Mouse (Mus musculus) olfactory bulb, adult 2 months (tissue): ENCODE results near the gene Tnfrsf8. TPM values are rescaled to one million over a fixed set of nuclear protein-coding genes. Genes with fewer than 3 reads are reported as not detected.

Source experiments
- H3K27ac ChIP-seq: fragments of 200-500 bp; 2 replicates; pipeline ENCODE4 v1.5.1; 2012; ENCODE audit warnings: low read depth, low read length; ENCODE audit not compliant: insufficient read depth
- H3K4me1 ChIP-seq: fragments of 200-500 bp; 2 replicates; pipeline ENCODE4 v1.6.1; 2012; ENCODE audit warnings: low read length; ENCODE audit not compliant: control insufficient read depth, insufficient read depth
- H3K4me3 ChIP-seq: fragments of 200-500 bp; 2 replicates; pipeline ENCODE4 v1.5.1; 2012; ENCODE audit warnings: mild to moderate bottlenecking, low read depth, low read length, moderate library complexity; ENCODE audit not compliant: insufficient read depth
- CTCF ChIP-seq: fragments of 200-500 bp; IDR thresholded peaks from 2 replicates; pipeline ENCODE4 v1.5.1; 2012; ENCODE audit warnings: low read depth, mild to moderate bottlenecking, low read length, moderate library complexity; ENCODE audit not compliant: insufficient read depth
- POLR2A ChIP-seq: fragments of 200-500 bp; IDR thresholded peaks from 2 replicates; pipeline ENCODE4 v1.6.1; 2012; ENCODE audit warnings: mild to moderate bottlenecking, low read depth, low read length, moderate library complexity; ENCODE audit not compliant: insufficient read depth
- WGBS: fragments of 180-500 bp; shearing (Covaris S2); methylation state at CpG from one replicate; pipeline ENCODE4 v1.1.7; 2018; 5-methylcytosine and 5-hydroxymethylcytosine counted together
- polyA plus RNA-seq: library from polyadenylated mRNA; stranded (reverse); fragments of >200 nt; gene quantifications from 2 replicates; pipeline ENCODE4 v1.2.4, GENCODE M21; 2012; ENCODE audit warnings: low replicate concordance; ENCODE audit not compliant: missing spikeins, insufficient read depth, insufficient read length

Tnfrsf8 gene
- polyA plus RNA-seq, 1 experiment: not detected

GRCm38 (mm10) chr4:145245581-145245980 is 69.4 kb downstream of the Tnfrsf8 start:
- no peak overlapping the region for H3K4me3 ChIP-seq
- TF ChIP-seq POLR2A (no peak), CTCF (no peak)
- WGBS: 92% methylated on average over 3 of the region's 3 CpGs
- no peak overlapping the region for H3K27ac ChIP-seq
- peaks cover 6% of the 10 kb centered on the region; the same call in 1 of the 2 replicates for H3K4me1 ChIP-seq

- WGBS: 90% methylated on average over 2 of the region's 2 CpGs
- TF ChIP-seq CTCF (no peak), POLR2A (no peak)
- no peak overlapping the region for H3K4me3 ChIP-seq
Measured at GRCm38 (mm10) chr4:145244676-145245075, 70.3 kb downstream of the Tnfrsf8 start.

GRCm38 (mm10) chr4:145242719-145243350 is 72.1 kb downstream of the Tnfrsf8 start:
- 58% methylated on average over 1 of the region's 1 CpGs for WGBS
- TF ChIP-seq CTCF (no peak), POLR2A (no peak)
- Histone ChIP-seq H3K4me1 (peaks cover 15% of the 10 kb centered on the region), H3K27ac (no peak overlapping the region), H3K4me3 (no peak overlapping the region)

More at GRCm38 (mm10) chr4:145244676-145245075, 70.3 kb downstream of the Tnfrsf8 start:
- H3K4me1 ChIP-seq: peaks cover 9% of the 10 kb centered on the region
- no peak overlapping the region for H3K27ac ChIP-seq

GRCm38 (mm10) chr4:145240723-145241231 is 74.2 kb downstream of the Tnfrsf8 start:
- Histone ChIP-seq H3K4me1 (peaks cover 9% of the 10 kb centered on the region), H3K27ac (no peak overlapping the region), H3K4me3 (no peak overlapping the region)
- TF ChIP-seq CTCF (no peak), POLR2A (no peak)
- WGBS: 85% methylated on average over 4 of the region's 4 CpGs

GRCm38 (mm10) chr4:145239049-145239830 is 75.7 kb downstream of the Tnfrsf8 start:
- Histone ChIP-seq H3K4me1 (peaks cover 9% of the 10 kb centered on the region), H3K4me3 (no peak overlapping the region), H3K27ac (no peak overlapping the region)
- WGBS: 19% methylated on average over 4 of the region's 4 CpGs
- TF ChIP-seq CTCF (no peak), POLR2A (no peak)

- WGBS: 81% methylated on average over 7 of the region's 7 CpGs
- peaks cover 9% of the 10 kb centered on the region for H3K4me1 ChIP-seq
- H3K27ac ChIP-seq: no peak overlapping the region
- no peak for TF ChIP-seq POLR2A
- no peak for TF ChIP-seq CTCF
- no peak overlapping the region for H3K4me3 ChIP-seq
Measured at GRCm38 (mm10) chr4:145236027-145236426, 78.9 kb downstream of the Tnfrsf8 start.

GRCm38 (mm10) chr4:145233487-145234228 is 81.3 kb downstream of the Tnfrsf8 start:
- 39% methylated on average over 3 of the region's 3 CpGs for WGBS
- Histone ChIP-seq H3K4me1 (no peaks in the 10 kb centered on the region), H3K4me3 (no peak overlapping the region), H3K27ac (no peak overlapping the region)
- TF ChIP-seq CTCF (no peak), POLR2A (no peak)

GRCm38 (mm10) chr4:145231732-145232131 is 83.2 kb downstream of the Tnfrsf8 start:
- WGBS: 85% methylated on average over 5 of the region's 5 CpGs
- Histone ChIP-seq H3K4me1 (no peaks in the 10 kb centered on the region), H3K27ac (no peak overlapping the region), H3K4me3 (no peak overlapping the region)
- TF ChIP-seq CTCF (no peak), POLR2A (no peak)
